Mouse (Mus musculus): ENCODE data around the gene Ephb1. TPM values are rescaled to one million over a fixed set of nuclear protein-coding genes. Genes with fewer than 3 reads are reported as not detected.

The Ephb1 gene
- total RNA-seq, 2 experiments from 2014 or later, result 31.6 to 35.8 TPM

DNA sequence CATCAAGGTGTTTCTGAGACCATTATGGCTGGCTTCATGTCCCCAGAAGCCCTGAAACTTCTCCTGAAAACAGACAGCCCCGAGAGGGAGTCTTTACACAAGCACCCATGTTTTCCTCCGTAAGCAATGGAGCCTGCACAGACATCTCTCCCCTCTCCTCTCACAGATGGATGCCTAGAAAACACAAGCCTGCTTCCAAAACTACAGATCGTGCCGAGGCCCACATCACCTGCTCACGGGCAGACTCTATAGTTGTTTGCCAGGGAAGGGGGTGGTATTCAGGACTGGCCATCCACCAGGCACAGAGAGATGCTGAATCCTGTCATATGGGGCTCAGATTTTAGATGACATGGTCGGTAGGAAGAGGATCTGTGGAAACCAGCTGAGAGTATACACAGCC lies 98.7 kb downstream of the Ephb1 start:
- peak; percentile 38 to 42 for DNase-seq (ENCODE audit: low spot score in 2 of 2)

DNA sequence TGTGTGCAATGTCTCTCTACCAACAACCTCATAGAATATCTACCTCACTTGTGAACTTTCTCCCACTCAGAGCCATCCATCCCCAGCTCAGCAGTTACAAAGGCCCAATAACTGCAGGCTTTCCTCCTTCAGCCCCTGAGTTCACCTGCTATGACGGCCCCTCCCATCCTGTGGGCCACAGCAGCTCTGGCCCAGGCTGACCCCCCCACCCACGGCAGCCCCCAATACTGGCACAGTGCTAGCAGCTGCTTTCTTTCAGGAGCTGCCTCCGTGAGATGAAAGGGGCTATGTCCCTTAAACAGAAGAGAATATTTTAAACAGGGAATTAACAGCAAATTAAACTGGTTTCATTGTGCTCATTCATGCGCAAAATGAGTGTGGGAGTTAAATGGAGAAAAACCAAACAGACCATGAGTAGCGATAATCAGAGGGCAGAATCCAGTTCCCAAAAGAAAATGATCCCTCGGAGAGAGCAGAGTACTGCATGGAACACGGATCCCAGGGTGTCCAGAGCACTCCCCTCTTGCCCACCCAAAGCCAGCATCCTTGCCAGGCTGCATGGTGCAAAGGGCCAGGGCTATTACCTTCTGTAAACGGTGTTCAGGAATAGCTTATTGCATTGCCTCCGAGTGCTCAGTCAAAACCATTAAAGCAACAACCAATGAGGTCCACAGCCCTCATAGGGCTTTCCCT lies 105.2 kb downstream of the Ephb1 start:
- no peak for DNase-seq (ENCODE audit: low spot score in 2 of 2)

DNA sequence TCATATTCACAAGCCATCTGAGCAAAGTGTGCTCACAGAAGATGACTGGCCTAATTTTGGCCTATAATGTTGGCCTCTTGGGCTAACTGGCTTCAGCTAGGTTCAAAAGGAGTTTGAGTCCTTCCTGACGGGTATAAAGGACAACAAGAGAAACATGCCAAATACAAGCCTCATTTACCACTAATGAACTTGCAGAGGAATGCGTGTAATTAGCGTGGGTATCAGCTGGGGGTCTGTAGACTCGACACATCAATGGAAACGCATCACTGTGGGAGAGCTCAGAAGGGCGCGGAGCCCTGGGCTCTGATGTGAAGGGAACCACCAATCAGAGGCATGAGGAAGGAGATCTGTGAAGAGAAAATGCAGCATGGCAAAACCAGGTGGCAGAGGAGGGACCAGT lies 108.9 kb downstream of the Ephb1 start:
- no peak for DNase-seq (ENCODE audit: low spot score in 2 of 2)

DNA sequence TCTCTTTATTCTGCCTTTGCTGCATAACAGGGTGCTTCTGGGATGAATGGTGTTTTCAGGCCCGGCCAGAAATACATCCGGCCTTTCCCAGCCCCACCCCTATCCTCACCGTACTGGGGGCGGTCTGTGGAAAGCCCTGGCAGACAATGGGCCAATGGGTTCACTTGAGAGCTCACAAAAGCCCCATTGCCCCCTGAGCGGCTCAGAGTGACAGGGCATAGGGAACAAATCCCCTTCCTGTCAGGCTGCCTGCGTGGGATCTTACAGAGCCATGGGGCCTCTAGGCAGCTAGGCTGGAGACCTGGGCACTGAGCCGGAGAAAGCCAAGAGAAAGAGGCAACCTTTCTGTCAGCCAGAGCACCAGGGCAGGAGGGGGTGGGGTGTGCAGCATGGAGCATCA lies 111.2 kb downstream of the Ephb1 start:
- peak in 1 of 2 experiments; percentile 29 for DNase-seq (ENCODE audit: low spot score in 2 of 2)

DNA sequence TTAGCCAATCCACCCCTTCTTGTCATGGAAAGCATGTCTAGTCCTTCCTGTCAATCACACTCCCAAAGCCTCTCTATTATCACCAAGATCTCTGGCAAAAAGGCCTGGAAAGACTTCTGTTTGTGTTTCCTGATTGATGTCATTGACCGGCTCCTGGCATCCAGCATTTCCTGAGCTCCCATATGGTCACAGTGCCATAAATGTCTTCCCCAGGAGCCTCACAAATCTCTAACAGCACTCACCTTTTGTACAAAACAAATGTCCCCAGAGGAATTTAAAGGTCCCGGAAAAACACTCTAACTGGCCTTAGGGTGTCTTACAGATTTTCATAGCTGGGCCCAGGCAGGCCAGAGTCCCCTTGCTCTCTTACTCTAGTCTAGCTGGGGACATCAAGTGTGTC lies 112.9 kb downstream of the Ephb1 start:
- DNase-seq (ENCODE audit: low spot score in 2 of 2), result no peak

DNA sequence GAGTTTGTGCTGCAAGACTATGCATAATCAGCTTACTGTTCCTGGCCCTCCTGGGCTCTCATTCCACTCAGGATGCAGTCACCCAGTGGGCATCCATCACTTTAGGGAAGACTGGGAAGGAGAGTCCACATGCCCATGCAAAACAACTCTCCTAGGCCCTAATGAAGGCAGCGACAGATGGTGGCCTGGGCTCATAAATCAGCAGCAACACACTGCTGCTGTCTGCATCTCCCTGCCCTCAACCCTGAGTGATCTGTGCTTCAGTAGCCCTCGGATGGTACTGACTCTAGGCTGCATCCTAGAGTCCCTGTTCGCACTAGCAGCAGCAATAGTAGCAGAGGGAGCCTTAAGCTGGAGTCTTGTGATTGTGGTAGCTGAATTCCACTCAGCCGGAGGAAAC lies 114.3 kb downstream of the Ephb1 start:
- DNase-seq (ENCODE audit: low spot score in 2 of 2), result no peak

DNA sequence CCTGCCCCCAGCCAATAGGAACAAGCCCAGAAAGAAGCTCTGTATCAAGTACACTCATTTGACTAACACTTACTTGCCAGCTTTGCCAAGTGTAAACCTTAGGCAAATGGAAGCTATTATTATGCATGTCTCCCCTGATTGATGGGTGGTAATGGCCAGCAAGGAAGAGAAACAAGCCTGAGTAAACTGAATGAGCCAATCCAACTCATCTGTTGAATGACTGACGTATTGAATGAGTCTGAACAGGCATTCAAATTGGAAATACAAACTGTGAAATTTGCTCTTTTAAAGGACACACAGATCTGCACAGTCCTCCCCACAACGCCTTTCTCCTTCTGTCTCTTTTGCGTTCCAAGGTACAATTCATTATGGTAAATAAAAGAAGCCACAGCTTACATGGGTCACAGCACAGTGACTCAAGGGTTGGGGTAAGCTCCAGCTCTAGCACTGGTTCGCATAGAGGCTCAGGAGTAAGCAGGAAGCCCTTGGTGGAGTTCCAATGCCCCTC lies 119.0 kb downstream of the Ephb1 start:
- no peak for DNase-seq (ENCODE audit: low spot score in 2 of 2)

DNA sequence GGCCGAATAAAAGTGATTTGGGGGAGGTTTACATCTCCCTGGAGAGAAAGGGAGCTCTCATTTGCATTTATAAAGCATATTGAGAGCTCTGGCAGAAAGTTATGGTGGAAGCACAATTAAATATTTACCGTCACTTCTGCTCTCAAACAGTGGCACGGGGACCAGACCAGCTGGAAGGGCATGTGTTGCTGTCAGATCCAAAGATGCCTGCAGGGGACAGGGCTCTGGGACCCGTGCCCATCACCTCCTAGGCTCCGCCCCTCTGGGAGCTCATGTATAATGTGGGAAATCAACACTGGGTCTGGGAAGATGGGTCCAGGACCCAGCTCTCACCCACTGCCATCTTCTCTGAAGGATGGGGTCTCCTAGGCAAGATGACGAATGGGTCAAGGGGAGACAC lies 123.2 kb downstream of the Ephb1 start:
- peak in 1 of 2 experiments; percentile 60 for DNase-seq (ENCODE audit: low spot score in 2 of 2)

DNA sequence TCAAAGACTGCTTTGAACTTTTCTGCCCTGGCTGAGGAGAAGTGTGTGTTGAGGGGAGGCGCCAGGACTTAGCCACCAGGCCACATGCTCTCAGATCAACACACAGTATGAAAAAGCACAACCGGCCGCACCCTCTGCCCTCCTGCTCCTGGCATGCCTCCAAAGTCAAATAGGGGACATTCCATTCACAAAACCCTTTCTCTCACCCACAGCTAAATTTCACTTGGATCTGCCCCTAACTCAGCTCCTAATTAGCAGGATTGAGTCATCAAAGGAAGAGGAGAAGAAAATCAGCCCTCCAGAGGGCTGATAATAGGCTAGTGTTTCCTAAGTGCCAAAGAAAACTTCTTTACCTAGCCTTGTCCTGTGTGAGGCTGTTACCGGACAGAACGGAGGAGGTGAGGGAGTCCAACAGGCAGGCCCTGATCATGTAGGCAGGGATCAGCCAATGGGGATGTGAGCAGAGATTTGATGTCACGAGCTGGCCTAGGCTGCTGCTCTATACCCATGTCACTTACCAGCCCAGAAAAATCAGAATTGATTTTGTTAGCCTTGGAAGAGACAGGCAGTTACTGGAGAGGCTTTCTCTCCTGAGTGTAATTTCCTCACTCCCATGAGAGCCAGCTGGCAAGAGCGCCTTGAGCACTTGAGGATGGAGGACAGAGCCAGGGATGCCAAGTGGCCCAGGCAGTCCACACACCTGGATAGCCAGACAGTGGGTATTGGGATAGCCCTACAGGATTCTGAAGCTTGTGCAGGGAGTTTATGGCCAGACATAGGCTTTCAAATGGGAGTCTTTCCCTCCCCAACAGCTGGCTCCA lies 137.5 kb downstream of the Ephb1 start:
- no peak for DNase-seq (ENCODE audit: low spot score in 2 of 2)

DNA sequence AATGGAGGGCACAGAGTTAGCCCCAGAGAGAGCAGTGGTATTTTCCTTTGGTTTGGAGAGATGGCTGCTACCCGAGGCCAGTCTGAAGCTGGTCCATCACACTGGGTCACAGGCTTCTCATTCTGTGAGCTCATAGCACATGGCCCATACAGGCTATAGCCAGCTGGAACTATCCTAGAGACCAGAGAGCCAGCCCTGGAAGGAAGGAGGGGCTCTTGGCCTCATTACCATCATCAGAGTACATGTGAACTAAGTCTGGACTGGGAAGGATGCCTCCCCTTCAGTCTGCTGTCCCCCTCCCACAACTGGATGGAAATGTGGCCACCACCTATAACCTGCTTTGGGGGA lies 142.5 kb downstream of the Ephb1 start:
- DNase-seq (ENCODE audit: low spot score in 2 of 2), result peak in 1 of 2 experiments; percentile 44

DNA sequence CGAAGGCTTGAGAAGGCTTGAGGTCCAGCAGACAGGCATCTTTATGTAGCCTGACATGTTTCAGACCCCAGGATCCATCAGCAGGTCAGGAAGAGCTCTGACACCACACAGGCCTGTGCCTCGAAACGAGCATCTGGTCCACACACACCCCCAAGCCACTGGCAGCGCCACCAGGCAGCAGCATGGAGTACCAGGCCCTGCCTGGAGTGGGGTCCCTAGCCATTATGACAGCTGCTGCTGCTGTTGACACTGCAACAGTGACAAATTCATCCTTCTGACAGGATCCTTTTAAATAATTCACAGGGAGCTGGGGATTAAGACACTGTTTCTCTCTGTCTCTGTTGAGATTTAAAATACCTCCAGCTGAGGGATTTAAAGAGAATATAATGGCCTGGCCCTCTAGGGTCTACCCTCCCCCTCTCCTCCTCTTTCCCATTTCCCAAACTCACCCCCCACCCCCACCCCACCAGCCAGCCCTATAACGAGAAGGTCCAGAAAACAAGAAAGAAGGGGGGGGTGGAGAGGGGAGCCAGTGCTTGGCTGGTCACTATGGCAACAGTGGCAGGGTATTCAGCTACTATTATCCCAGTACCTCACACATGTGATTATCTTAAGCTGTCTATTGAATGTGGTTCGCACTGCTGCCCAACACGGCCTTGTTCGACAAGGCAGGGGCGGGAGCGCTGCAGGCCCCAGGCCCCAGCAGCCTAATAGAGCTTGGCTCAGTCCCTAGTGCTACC lies 143.0 kb downstream of the Ephb1 start:
- peak; percentile 28 to 35 for DNase-seq (ENCODE audit: low spot score in 2 of 2)

DNA sequence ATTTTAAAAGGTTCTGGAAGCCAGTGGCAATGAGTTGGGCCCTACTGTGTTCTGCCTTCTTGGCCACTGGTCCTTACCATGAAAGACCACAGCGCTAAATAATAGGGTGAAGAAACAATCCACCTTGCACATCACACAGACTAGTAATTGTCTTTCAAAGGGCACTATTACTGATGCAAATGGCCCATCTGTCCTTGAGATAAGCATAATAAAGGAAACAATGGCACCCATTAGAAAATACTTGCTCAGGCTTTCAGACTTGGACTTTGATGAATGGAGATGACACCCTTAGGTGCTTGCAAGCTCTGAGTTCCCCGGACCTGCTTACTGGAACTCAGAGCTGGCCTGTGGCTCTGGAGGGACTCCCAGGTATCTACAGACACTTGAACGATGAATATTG lies 149.0 kb downstream of the Ephb1 start:
- DNase-seq (ENCODE audit: low spot score in 2 of 2), result no peak

DNA sequence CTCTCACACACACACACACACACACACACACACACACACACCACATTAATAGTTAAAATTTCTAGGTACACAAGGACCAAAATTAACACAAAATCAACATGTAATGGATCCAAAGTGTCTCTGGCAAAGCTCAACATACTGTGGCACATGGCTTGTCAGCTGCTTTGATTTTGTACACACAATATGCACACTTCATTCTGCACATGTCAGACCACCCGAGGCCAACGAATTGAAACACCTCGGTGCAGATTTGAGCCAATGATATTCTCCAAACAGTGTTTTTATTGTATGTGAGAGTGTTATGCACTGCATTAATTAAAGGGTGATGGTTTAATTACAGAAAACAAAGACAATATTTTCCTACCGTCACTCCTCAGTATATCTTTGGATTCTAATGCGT lies 152.6 kb downstream of the Ephb1 start:
- DNase-seq (ENCODE audit: low spot score in 2 of 2), result peak in 1 of 2 experiments; percentile 22

DNA sequence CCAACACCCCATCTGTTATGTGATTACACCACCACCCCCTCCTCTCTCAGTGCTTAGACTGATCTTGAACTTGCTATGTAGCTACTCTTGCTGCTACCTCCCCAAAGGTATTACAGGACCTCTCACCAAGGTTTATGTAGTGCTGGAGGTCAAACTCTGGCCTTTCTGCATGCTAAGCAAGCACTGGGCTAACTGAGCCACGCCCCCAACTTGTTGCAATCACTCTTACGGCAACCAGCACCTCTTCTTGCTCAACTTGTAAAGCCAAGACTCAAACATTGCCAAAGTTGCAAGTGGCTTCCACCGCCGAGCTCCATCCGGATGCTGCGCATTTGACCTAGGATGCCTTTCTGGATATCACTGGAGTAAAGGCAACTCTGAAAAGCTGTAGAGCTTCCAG lies 157.6 kb downstream of the Ephb1 start:
- no peak for DNase-seq (ENCODE audit: low spot score in 2 of 2)

DNA sequence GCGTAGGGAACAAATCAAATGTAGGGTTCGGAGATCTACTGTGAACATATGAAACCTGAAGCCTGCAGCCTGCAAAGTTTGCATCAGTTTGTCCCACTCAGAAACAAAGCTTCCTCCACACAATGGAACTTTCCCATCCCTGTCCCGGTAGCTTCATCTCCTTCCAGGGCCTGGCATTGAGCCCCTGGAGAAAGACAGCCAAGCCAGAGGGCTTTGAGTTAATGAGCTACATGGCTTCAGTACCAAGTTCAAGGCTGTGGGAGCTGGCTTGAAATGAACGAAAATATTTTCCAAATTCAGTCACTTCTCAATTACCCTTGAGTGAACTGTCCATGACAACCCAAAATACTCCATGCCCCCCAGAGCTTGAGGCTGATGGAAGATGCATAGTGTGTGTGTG lies 160.4 kb downstream of the Ephb1 start:
- peak; percentile 54 to 67 for DNase-seq (ENCODE audit: low spot score in 2 of 2)

DNA sequence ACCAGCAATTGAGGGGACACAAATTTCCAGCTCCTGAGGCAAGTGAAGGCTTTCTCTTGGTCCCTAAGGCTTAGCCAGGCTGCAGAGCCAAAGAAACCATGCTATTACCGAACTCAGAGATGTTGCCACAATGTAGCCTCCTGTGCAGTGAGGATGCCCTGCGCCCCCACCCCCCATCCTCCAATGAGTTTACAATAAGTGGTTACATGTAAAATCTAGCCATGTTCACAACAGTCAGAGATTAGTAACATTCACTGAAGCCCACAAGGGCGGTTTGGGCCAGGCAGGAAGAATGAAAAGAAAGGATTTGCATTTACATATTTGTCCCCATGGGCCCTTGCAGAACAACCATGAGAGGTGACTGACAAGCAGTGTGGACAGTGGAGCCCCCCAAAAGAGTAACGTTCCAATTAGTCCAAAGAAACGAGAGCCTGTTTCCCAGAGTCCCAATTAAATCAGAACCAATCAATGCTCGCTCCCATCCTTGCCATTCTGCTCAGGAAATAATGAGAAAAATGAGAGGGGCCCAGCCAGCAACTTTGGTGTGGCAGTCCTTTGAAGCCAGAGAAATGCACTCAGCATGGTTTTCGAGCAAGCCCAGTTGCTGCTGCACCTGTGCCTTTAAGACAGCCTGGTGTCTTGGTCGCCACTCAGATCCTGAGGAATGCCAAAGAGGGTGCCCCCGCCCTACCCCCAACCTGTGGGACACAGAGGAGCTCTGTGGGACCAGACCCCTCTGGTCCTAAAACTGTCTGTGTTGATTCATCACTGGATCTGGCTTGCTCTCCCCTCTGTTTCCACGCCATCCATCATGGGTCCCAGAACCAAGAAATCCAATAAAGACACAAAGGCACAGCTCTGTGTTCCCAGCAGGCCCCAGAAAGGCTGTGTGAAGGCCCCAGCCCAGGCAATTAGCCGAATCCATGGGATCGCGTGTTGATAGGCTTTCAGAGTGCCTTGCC lies 161.5 kb downstream of the Ephb1 start:
- peak; percentile 54 to 61 for DNase-seq (ENCODE audit: low spot score in 2 of 2)

DNA sequence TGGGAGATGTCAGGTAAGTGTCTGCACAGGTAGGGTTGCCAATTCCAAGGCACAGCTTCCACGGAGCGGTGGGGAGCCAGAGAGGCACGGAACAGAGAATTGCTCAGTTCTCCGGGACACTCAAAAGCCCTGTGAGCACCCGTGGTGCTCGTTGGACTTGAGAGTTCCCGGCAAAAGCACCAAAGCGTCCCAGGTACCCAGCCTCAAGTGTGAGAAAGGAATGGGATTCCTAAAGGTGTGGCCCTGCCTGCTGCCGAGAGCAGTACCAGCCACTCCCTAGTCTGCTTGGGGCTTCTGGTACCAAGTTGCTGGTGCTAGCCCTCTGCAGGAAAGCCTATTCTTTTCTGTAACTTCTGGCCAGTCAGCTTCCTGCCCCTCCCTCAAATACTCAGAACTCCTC lies 164.4 kb downstream of the Ephb1 start:
- no peak for DNase-seq (ENCODE audit: low spot score in 2 of 2)

DNA sequence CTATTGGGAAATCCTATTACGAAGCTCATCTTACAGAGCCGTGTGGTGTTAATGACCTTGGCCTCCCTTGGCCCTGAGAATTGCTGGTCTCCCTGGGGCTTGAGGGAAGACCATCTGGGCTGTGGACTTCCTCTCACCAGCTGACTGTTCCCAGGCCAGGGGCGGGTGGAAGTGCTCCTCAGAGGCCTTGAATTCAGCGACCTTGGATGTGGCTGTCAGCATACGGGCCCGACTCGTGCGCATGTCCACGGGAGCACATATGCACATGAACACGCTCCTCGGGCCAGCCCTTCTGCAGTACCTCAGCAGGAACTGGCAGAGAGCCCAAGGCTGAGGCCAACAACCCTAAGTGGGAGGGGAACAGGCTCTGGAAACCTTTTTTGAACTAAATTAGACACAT lies 165.1 kb downstream of the Ephb1 start:
- DNase-seq (ENCODE audit: low spot score in 2 of 2), result peak in 1 of 2 experiments; percentile 46

DNA sequence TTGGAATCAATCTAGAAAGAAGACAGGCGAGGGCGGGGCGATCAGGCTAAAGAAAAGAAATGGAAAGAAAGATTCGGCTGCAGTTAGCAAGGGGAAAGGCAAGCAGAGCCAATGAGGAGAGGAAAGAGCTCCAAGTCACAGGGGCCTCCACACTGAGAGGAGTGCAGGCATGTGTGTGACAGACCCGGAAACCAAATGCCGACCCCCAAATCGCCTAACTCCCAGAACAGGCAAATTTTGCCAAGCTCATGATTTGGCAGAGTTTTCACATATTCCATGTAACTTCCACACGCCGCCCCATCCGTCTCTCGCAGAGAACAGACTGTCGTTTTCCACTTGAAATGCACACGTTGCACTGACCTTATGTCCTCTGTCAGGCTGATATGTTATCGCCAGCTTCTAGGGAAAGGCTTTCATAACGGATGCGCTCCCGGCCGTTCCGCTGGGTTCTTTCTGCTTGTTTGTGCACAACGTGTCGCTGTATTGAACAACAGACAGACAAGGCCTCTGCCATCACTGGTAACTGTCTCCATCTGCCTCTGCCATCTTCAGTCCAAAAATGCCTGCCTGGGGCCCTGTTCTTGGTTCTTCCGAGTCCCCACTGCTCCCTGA lies 170.7 kb downstream of the Ephb1 start:
- peak; percentile 41 to 53 for DNase-seq (ENCODE audit: low spot score in 2 of 2)

DNA sequence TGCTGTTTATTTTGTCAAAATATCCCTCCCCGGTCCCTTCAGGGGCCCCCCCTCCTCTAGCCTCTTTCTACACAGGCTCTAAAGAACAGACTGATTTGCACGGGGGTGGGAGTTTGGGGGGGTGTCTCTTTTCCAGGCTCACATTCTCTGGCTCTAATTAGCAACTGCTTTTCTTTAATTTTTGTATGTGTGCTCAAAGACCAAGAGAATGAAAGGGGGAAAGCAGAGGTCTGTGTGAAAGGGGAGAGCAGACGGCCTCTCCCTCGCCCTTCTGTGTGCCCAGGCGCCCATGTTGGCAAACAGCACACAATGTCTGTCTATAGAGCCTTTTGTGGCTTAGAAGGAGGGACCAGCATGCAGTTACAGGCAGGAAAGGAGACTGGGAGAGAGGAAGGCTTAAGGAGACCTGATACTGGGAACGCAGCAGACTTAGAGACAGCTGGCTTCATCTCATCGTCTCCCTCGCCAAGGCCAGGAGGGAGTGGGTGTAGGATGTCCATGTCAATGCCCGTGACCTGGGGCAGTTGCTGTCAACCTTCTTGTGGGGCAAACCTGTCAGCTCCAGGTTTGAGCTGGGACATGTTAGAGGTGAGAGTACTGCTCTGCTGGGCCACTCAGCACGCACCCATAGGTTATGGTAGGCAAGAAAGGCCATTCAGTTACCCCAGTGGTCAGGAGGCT lies 172.5 kb downstream of the Ephb1 start:
- peak in 1 of 2 experiments; percentile 33 for DNase-seq (ENCODE audit: low spot score in 2 of 2)

Measured in layer of hippocampus, postnatal 10 days (tissue).